Mouse (Mus musculus): Measurements from ENCODE around the gene Dusp22.

Dusp22 gene

DNA sequence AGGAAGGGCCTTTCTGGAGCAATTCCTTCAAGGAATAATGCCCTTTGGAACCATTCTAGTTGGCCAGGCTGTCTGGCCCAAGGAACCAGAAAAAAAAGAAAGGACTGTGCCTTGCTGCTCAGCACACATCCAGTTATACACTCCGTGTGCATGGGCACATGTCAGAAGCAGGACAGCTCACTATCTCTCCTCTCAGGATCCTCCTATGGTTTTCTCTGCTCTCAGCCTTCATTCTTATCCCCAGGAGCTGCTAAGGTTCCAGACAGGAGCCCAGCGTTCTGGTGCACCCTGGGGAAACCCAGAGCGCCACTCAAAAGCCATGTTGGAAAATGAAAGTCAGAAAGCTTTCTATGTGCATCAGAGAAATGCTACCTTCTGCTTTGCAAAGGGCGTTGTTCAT, 55.8 kb downstream of the Dusp22 start:
- no peak for DNase-seq (ENCODE audit: low spot score in 2 of 2)

DNA sequence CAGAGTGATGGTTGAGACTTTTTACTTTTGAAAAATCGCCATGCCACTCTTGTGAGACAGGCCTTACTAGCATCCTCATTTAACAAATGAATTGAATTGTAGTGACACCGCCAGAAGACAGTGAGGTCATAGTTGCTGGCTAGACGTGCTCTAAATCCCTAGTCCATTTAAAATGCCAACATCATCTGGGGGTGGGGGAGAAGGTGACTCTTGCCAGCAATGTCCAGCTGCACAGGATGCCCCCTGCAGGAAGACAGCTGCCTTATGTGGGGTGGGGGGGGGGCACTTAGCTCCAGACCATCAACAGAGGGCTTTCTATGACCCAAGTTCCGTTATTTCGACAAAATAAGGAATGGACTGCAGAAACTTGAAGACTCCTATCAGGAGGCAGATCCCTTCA, 56.8 kb downstream of the Dusp22 start:
- no peak for DNase-seq (ENCODE audit: low spot score in 2 of 2)

DNA sequence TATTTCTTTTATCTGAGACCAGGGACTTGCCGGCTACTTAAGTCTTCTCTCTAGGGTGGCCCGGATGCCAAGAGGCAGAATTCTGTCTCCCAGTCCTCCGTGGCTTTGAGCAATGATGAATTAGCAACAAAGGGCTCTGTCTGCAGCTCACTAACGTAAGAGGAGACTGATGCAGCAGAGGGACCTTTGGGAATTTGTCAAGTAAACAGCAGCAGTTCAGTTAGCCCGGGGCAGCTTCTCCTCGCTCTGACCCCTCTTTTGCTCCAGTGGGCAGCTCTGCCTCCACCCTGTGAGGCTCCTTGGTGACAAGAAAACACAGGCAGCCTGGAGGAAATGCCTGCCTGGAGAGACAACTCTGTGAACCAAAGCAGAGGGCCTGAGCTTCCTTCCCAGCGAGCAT, 62.8 kb downstream of the Dusp22 start:
- no peak for DNase-seq (ENCODE audit: low spot score in 2 of 2)

DNA sequence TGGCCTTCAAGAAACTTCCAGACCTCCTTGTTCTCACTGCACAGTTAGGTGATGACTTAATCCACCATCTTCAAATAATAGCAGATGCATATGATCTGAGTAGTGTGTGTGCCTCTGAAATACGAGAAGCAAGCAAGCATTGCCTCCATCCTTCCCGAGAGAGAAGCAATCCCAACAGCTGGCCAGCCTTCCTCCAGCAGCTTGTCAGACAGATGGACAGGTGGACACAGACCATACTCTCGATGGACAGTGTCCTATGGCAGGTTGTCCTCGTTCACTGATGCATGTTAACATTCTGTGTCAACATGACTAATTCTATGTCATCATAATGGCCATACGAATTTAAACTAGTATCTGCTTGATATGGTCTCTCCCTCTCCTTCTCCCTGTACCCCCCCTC, 63.5 kb downstream of the Dusp22 start:
- no peak for DNase-seq (ENCODE audit: low spot score in 2 of 2)

DNA sequence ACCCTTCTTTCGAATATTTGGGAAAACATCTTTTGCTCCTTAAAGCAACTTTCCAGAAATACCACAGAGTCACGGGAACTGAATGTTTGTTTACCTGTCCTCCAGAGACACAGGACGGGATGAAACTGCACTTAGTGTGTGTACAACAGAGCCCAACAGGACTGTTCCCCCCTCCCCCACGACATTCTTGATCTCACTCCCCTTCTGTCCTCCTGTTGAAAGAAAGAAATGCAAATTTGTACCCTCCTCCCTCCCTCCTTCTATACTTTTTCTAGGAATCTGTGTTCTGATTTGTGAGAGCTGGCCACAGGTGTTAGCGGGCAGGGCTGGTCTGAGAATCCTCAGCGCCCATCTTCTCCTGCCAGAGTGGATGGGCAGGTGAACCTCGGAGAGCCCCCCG, 64.1 kb downstream of the Dusp22 start:
- DNase-seq (ENCODE audit: low spot score in 2 of 2) = no peak

DNA sequence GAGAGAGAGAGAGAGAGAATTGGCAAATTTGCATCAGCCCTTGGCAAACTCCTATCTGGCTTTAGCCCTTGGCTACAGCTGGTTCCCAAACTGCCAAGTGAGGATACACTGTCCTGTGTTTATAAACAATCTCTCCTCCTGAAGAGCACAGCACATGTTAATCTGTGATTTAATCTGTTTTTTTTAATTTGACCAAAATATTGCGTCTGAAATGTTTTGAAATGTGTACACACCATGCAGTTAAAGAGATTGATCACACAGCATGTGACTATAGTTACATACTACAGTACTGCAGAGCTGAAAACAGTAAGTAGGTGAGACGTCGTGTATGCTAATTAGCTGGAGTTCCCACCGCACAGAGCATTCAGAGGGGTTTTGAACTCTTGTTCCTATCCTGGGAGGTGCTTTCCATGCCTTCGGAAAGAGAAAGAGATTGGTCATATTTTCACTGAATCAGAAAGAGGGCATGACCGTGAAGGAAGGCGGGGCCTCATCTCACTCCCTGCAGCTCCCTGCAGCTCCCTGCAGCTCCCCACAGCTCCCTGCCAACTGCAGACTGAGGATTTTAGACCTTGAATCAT, 65.0 kb downstream of the Dusp22 start:
- DNase-seq (ENCODE audit: low spot score in 2 of 2) = peak in 1 of 2 experiments; percentile 30

DNA sequence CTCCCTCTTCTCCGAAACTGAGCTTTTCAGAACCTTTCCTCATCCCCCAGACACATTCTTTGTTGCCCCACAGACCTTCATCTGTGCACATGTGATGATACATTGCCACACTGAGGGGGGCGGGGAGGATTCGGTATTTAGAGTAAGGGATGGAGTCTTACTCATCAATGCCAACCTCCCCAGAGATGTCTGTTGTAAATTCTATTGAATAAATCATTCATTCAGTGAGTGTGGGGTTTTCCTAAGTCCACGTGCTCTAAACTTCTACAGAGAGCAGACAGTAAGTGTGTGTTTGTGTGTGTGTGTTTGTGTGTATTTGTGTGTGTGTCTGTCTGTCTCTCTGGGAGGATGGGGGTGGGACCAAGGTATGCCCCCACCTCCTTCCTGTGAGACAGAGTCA, 67.1 kb downstream of the Dusp22 start:
- no peak for DNase-seq (ENCODE audit: low spot score in 2 of 2)

DNA sequence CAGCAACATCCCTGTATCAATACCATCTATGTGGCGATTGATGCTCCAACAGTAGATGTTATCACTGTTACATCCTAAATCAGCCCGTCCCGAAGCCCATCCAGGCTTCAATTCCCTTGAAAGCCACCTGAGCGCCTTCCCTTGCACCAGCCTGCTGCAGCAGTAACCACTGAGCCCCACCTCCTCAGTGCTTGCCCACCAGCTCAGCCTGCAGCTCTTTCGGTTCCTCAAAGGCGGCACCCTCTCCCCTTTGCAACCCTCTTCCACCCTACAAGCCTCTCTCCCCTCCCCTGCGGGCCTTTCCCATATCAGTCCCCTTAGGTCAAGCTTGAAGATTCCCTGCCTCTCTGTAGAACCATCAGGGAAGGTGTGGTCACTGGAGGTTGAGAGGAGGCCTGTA, 68.4 kb downstream of the Dusp22 start:
- no peak for DNase-seq (ENCODE audit: low spot score in 2 of 2)

DNA sequence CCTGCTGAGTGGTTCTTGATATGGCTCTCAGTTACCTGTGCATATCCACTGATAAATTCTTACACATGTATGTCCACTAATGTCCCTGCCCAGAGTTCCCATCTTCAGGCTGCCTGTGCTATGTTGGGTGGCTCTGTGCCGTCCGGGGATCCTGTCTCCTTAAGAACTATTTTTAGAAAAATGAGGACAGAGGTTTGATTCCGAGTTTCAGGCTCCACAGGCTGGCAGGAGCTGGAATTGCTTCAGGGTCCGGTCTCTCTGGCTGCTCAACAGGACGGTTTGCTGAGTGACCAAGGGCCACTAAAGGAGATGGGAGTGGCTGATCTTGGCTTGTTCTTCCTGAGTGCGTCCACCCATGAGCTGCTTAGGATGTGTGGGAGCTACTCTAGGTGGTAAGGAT, 69.4 kb downstream of the Dusp22 start:
- DNase-seq (ENCODE audit: low spot score in 2 of 2) = no peak

DNA sequence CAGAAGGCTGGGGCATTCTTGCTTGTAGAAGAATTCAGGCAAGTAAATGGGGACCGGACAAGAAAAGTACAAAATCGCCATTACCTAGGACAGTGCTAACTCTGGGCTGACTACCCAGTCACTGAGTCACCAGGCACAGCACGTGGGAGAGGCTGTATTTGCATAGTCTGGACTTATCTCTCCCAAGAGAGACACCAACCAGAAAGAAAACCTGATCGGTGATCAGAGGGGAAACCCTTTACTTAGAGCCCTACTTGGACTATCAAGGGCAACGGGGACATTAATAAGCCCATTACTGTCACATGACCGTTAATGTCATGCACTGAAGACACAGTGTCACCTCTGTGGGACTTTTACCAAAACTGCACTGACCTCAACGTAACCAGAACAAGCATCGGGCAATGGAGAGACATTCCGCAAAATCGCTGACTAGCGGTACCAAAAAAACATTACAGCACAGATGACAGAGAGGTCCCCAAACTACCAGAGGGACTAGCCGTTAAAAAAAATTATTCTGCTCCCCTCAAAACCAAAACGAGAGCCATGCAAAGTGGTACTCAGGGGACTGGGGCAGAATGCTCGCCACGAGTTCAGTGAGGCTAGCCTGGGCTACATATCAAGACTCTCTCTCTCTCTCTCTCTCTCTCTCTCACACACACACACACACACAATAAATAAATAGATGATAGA, 70.5 kb downstream of the Dusp22 start:
- no peak for DNase-seq (ENCODE audit: low spot score in 2 of 2)

DNA sequence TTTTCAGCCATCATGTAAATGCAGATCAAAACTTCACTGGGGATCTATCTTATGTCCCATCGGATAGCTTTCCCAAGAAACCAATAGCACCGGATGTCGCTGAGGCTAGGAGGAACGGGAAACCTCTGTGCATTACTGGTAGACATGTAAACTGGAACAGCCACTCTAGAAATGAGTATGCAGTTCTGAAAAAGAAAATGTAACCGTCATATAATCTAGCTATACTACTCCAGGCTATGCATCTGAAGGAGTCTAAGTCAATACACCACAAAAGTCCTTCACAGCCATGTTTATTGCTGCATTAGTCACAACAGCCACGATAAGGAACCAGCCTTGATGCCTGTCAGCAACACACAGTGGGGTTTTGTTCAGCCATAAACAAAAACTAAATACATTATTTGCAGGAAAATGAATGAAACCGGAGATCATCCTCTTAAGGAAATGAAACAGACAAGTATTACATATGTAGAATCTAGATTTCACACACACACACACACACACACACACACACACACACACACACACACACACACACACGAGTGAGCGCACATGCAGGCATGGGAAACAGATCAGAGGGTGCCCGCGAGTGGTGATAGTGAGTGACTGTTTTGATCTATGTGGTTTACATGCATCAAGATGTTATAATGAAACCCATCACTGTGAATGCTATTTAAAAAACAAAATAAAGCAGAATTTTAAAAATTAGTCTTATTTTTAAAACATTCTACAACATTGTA, 73.1 kb downstream of the Dusp22 start:
- no peak for DNase-seq (ENCODE audit: low spot score in 2 of 2)

DNA sequence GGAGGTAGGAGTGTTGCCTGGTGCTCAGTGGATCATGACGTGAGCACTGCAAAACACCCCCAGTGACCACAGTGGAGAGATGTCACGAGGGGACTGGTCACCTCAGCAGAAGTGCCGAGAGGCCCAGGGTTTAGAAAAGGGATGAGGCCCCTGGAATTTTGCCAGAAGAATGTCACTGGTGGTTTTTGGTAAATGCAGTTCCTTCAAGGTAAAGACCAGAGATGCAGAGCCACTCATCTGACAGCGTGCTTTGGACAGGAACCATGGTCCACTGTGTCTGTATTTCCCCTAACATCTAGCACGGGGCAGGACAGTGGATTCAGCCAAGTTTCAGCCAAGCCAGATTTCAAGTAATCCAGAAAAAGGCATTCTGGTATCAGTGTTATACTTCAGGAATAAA, 76.9 kb downstream of the Dusp22 start:
- DNase-seq (ENCODE audit: low spot score in 2 of 2) = no peak

DNA sequence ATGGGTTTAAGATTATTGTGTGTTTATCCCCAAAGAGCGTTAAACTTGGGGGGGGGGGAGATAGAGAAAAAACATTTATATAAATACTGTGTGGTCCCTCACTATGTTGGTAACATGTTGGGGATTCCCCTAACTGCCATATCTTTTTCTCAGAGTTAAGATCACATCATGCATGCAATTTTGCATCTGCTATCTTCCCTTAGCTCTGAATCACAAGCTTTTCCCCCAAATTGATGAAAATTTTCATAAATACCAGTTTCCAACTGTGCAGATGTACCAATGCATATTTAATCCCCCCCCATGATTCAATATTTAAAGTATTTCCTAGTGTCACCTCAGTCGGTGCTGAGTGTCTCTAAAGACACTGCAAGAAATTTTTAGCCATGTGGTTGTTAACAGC, 77.5 kb downstream of the Dusp22 start:
- DNase-seq (ENCODE audit: low spot score in 2 of 2) = no peak

DNA sequence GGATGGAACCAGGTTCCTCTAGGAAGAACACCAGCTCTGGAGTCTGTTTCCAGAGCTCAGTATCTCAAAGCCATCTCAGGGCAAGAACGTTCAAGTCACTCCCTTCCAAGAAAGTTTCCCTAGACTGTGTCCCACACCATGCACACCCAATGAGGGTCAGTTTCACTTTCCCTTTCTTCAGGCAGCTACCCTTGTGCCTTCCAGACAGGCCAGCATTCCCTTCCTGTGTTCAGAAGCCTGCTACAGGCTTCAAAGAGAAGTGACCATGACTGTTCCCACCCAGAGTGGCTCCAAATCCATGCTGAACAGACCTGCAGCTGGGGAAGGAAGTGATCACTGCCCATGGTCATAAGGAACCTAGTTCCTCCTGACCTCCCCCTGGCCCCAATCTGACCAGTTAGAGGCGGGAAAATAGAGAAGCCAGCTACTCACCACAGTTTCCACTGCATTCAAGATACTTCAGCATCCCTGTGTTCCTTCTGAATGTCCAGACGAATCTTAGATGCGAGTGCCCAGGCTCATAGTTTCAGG, 78.6 kb downstream of the Dusp22 start:
- no peak for DNase-seq (ENCODE audit: low spot score in 2 of 2)

DNA sequence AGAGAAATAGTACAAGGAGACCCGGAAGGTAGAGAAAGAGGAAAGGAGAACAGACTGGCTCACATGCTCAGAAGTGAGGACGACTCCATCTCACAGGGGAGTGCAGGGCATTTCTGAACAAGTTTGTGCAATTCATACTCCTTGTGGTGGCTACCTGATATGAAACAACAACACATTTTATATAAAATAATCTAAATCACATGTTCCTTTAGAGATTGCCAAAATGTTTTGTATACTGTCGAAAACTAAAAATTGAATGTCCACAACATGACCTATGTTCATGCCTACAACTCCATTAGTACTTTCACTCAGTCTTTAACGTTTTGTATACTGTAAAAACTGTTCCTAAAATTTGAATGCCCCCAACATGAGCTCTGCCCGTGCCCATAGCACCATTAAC, 81.4 kb downstream of the Dusp22 start:
- DNase-seq (ENCODE audit: low spot score in 2 of 2) = no peak

DNA sequence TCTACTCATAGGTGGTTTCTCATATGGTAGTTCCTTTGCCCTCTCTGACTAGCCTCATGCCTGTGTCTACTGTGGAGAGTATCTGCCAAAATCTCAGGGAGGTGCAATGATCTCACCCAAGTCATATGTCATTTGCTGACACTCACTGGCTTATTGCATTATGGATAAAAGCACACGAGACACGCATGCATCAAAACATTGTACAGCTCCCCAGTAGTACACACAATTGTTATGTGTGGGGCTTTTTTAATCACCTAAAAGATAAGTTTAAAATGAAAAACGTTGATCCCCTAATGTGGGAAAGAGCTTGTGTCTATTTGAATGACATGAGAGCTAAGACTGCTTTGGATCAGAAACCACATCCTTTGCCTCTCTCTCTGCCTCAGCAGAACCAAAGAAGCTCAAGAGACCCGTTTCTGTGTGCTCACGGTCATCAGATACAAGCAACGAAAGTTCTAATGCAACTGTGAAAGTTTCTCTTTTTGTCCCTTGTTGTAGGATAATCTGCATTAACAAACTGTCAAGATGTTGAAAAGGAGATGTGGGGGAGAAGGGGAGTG, 82.7 kb downstream of the Dusp22 start:
- DNase-seq (ENCODE audit: low spot score in 2 of 2) = no peak

DNA sequence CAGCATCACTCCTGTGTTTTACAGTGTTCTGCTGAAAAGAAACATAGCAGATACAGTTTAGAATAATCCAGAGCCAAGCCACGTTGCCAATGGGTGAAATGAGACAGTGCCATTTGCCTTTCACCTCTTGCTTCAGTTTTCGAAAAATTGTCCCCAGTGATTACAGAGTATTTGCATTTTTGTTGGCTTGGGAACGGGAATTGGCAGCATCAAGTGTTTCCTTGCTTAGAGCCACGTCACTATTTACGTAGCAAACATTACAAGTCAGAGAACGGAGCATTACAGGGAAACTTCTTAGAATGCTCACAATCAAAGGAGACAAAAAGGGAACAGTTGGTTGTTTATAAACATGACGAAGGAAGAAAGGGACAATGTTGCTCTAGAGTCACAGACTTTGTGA, 85.3 kb downstream of the Dusp22 start:
- no peak for DNase-seq (ENCODE audit: low spot score in 2 of 2)

DNA sequence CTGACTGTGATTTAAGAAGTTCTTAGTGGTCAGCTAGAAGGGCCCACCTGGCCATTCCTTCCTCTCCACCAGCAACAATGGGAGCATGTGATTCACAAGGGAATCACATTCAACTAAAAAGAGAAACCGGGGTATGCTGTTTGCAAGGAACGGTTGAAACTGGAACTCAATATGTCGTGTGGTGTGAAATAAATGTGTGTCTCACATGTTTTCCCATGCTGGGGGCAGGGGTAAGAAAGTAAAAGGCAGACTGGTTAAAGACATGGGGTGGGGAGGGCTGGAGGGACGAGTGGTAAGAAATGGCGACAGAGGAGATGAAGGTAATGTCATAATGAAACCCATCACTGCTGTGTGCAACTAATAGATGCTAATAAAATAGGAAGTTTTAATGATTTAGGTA, 87.3 kb downstream of the Dusp22 start:
- no peak for DNase-seq (ENCODE audit: low spot score in 2 of 2)

DNA sequence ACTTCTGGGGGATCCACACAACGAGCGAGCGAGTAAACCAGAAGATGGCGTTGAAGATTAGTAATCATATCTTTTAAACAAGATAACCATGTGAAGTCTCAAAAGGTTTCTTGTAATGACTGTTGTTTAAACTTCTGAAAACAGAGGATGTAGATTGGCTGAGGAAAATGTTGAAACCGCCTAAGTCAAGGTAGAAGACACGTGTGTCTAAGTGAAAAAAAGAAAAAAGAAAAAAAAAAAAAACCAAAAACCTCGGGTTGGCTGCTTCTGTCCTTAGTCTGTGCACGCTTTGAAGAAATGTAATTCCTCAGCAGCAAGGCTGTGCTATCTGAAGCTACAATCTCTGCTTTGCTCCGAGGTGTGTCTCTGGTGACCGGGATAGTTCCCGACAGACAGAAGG, 87.7 kb downstream of the Dusp22 start:
- no peak for DNase-seq (ENCODE audit: low spot score in 2 of 2)

DNA sequence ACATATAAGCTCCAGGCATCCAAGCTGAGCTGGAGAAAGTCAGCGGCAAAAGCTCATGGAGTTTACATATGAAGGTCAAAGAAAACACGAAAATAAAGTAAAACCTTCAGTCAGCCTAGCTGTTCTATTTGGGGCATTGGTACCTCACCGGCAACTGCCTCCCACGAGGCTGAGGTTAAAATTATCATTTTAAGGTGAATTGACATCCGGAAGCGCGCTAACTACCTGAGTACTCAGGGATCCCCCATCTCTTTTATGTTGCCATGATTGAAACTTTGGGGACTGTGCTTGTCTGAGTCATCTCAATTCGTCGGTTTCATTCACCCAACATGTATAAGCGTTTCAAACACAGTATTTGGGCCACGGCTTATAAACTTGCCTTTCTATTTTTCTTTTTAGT, 88.5 kb downstream of the Dusp22 start:
- no peak for DNase-seq (ENCODE audit: low spot score in 2 of 2)

DNA sequence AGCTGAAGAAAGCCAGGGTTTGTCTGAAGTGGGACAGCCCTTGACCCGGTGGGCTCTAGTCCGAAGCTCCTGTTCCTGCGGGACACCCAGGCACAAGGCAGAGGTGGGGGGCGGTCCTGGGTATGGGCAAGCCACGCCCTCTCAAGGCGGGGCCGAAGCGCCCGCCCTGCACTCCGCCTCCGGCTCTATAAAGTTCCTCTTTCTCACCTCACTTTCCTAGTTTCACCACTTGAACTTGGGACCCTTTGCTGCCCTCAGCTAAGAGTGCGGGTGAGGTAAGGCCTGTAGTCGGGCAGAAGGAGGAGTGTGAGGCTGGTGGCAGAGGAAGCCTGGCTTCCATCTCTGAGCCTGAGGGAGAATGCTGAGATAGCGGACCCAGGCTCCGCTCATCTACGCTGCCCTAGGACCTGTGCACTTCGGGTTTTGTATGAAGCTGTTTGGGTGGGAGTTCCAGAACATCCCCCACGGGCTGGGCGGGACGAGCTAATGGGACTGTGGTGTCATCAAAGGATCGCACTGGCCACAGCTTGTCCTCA, 89.3 kb downstream of the Dusp22 start, which contains the start of gene Irf4:
Gene Irf4, plus strand, starts transcription at position 206 of the 536 bp plus-strand sequence.
- peak; percentile 33 to 47 for DNase-seq (ENCODE audit: low spot score in 2 of 2)

DNA sequence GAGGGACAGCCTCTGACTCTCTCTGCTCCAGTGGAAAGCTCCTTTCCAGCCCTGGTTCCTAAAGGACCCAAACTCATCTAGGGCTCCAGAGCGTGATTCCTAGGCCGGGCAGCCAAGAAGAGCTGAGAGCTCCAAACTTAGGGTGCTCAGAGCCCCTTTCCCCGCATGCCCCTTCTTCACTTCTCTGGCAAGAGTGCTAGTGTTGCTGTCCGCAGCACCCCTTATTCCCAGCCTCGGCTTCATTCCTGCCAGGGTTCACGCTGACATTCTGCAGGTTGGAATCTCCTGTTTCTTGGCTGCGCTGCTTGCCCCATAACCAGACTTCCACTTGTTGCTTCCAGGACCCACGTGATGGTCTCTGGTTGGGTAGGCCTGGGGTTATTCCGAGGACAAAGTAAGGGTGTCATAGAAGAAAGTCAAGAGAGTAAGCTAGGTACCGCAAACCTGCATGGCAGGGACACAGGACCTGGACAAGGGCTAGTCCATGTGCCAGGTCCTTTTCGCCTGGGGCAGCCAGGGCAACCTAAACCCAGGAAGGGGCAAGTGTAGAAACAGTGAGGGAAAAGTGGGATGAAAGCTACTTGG, 89.8 kb downstream of the Dusp22 start:
- no peak for DNase-seq (ENCODE audit: low spot score in 2 of 2)

Measured in urinary bladder, adult 18-20 months (tissue).